Comparison of ENCODE assay signal across 32 mouse cellular contexts in genomic region chr6:64555220-64555619, GRCm38 (mm10).
DNase-seq lines count a peak whose midpoint lies in the region; ATAC-seq and TF ChIP-seq lines count a peak whose summit lies in the region.
"Had no signal": no experiment of that assay in that cellular context is flagged by ENCODE, and none has a peak within 500 bp of the region (broad histone marks: within the 10 kb centered on the region; RNA-seq: fewer than 3 reads in every experiment).

No protein-coding gene starts in this region.

- intact Hi-C loops in left cerebral cortex, postnatal 25 days (cut with DNase I), result no loop called here

- H3K27ac ChIP-seq in kidney, postnatal 0 days, result no peak overlapping the region
- H3K27ac ChIP-seq: embryonic facial prominence, embryonic 12.5 days; hindbrain, embryonic 10.5 days; kidney, embryonic 15.5 days; limb, embryonic 13.5 days; lung, embryonic 15.5 days; midbrain, embryonic 10.5 days; midbrain, embryonic 15.5 days; neural tube, embryonic 15.5 days had no signal

- WGBS in kidney, postnatal 0 days, result 66% methylated on average over 4 of the region's 4 CpGs

- H3K36me3 ChIP-seq in kidney, postnatal 0 days (ENCODE audit: insufficient read depth, low read length), result no peaks in the 10 kb centered on the region
- H3K36me3 ChIP-seq: embryonic facial prominence, embryonic 12.5 days; hindbrain, embryonic 10.5 days; kidney, embryonic 15.5 days; limb, embryonic 13.5 days; lung, embryonic 15.5 days; midbrain, embryonic 10.5 days; midbrain, embryonic 15.5 days; neural tube, embryonic 15.5 days had no signal

- no peak overlapping the region for H3K4me3 ChIP-seq in kidney, postnatal 0 days (replicated peaks; ENCODE audit: low read depth, low read length)
- H3K4me3 ChIP-seq: embryonic facial prominence, embryonic 12.5 days; hindbrain, embryonic 10.5 days; kidney, embryonic 15.5 days; limb, embryonic 13.5 days; lung, embryonic 15.5 days; midbrain, embryonic 10.5 days; midbrain, embryonic 15.5 days; neural tube, embryonic 15.5 days had no signal

- no peak overlapping the region for H3K9ac ChIP-seq in kidney, postnatal 0 days (ENCODE audit: low read depth, low read length)
- H3K9ac ChIP-seq: embryonic facial prominence, embryonic 12.5 days; kidney, embryonic 15.5 days; limb, embryonic 13.5 days; lung, embryonic 15.5 days; midbrain, embryonic 15.5 days; neural tube, embryonic 15.5 days had no signal

- H3K4me2 ChIP-seq in kidney, postnatal 0 days (ENCODE audit: low read length), result no peak overlapping the region
- H3K4me2 ChIP-seq: embryonic facial prominence, embryonic 12.5 days; kidney, embryonic 15.5 days; limb, embryonic 13.5 days; liver, embryonic 11.5 days; lung, embryonic 15.5 days; midbrain, embryonic 15.5 days; neural tube, embryonic 15.5 days had no signal

- H3K4me1 ChIP-seq in kidney, postnatal 0 days (replicated peaks; ENCODE audit: insufficient read depth, low read length), result no peaks in the 10 kb centered on the region
- H3K4me1 ChIP-seq: embryonic facial prominence, embryonic 12.5 days; hindbrain, embryonic 10.5 days; kidney, embryonic 15.5 days; limb, embryonic 13.5 days; lung, embryonic 15.5 days; midbrain, embryonic 10.5 days; midbrain, embryonic 15.5 days; neural tube, embryonic 15.5 days had no signal

- H3K9me3 ChIP-seq in kidney, postnatal 0 days (replicated peaks; ENCODE audit: low read length), result no peaks in the 10 kb centered on the region
- H3K9me3 ChIP-seq: embryonic facial prominence, embryonic 12.5 days; hindbrain, embryonic 10.5 days; kidney, embryonic 15.5 days; limb, embryonic 13.5 days; lung, embryonic 15.5 days; midbrain, embryonic 10.5 days; midbrain, embryonic 15.5 days; neural tube, embryonic 15.5 days had no signal

- no peak for ATAC-seq in kidney, postnatal 0 days (replicated peaks; ENCODE audit: low FRiP score, low read depth)
- ATAC-seq: activated CD4-positive, CD25-positive, alpha-beta regulatory T cell, adult 4 months; forebrain, embryonic 14.5 days; hindbrain, embryonic 16.5 days; midbrain, embryonic 15.5 days had no signal

- DNase-seq in cerebellum, adult 11-12 months, result peak; percentile 13
- no peak for DNase-seq in cerebellum, adult 11 months
- peak; percentile 5 for DNase-seq in kidney, postnatal 0 days (ENCODE audit: low spot score)
- DNase-seq in kidney, postnatal 14 days, result no peak
- DNase-seq in left cerebral cortex, postnatal 25 days (ENCODE audit: low spot score in 2 of 2), result peak; percentile 7 to 64
- no peak for DNase-seq in left cerebral cortex, adult 11 months (ENCODE audit: low spot score)
- peak; percentile 5 to 22 for DNase-seq in right cerebral cortex, postnatal 36 days (ENCODE audit: low spot score in 2 of 2)
- DNase-seq in spleen, postnatal 36 days (ENCODE audit: low spot score in 2 of 2), result no peak
- DNase-seq: adrenal gland, adult 2 months; adrenal gland, postnatal 36 days; embryo, embryonic 11 days; gastrocnemius, postnatal 10 days; heart, postnatal 14 days; kidney, adult 18-20 months; kidney, postnatal 4 days; layer of hippocampus, postnatal 36 days; retina, postnatal 1 day; thymus, adult 18-20 months; thymus, postnatal 25 days had no signal

- no peak for TF ChIP-seq CTCF in kidney, postnatal 0 days (IDR thresholded peaks at IDR 0.05; ENCODE audit: low read depth)

- no peaks in the 10 kb centered on the region for H3K27me3 ChIP-seq in kidney, postnatal 0 days (ENCODE audit: insufficient read depth, low read length)
- H3K27me3 ChIP-seq: CH12.LX; embryonic facial prominence, embryonic 12.5 days; kidney, embryonic 15.5 days; limb, embryonic 13.5 days; lung, embryonic 15.5 days; midbrain, embryonic 15.5 days; neural tube, embryonic 15.5 days had no signal

Comparison
In these comparisons a context has a peak if more than half of its experiments do, and no peak if none do; other contexts are left out.
1. DNase-seq: peak in cerebellum, adult 11-12 months (single experiment), kidney, postnatal 0 days (single experiment), left cerebral cortex, postnatal 25 days (2 of 2) and right cerebral cortex, postnatal 36 days (2 of 2); none in cerebellum, adult 11 months (single experiment), kidney, postnatal 14 days (single experiment), left cerebral cortex, adult 11 months (single experiment) and spleen, postnatal 36 days (0 of 2).